Mouse (Mus musculus) CH12.LX (cell line): ENCODE data around the gene Usp30.

Experiments
- CTCF ChIP-seq, 2 experiments: IDR thresholded peaks in 1 of 2; conservative IDR thresholded peaks in 1 of 2; 2 replicates each; pipeline ENCODE4 v1.5.1; 2011 to 2012; ENCODE audit warnings: low read depth in 2 of 2, low read length in 2 of 2, improper control_type of control experiment in 1 of 2, inconsistent platforms in 1 of 2, mild to moderate bottlenecking in 1 of 2, moderate library complexity in 1 of 2
- ETS1 ChIP-seq: conservative IDR thresholded peaks from 2 replicates; pipeline ENCODE4 v1.6.1; 2012; ENCODE audit warnings: low read depth, mild to moderate bottlenecking, inconsistent platforms, low read length, improper control_type of control experiment, moderate library complexity
- MAFK ChIP-seq: IDR thresholded peaks from 2 replicates; pipeline ENCODE4 v1.6.1; 2011; ENCODE audit warnings: low read length, improper control_type of control experiment; ENCODE audit not compliant: insufficient replicate concordance
- MAX ChIP-seq: IDR thresholded peaks from 2 replicates; pipeline ENCODE4 v1.6.1; 2011; ENCODE audit warnings: low read length, improper control_type of control experiment
- MXI1 ChIP-seq: IDR thresholded peaks from 2 replicates; pipeline ENCODE4 v1.6.1; 2011; ENCODE audit warnings: mild to moderate bottlenecking, low read depth, low read length, improper control_type of control experiment
- MYC ChIP-seq: IDR thresholded peaks from 2 replicates; pipeline ENCODE4 v1.6.1; 2011; ENCODE audit warnings: low read depth, mild to moderate bottlenecking, improper control_type of control experiment, low read length
- POLR2A ChIP-seq: IDR thresholded peaks from 2 replicates; pipeline ENCODE4 v1.6.1; 2011; ENCODE audit warnings: low read depth, mild to moderate bottlenecking, improper control_type of control experiment, low read length
- POLR2AphosphoS2 ChIP-seq: IDR thresholded peaks from 2 replicates; pipeline ENCODE4 v1.6.1; 2011; ENCODE audit warnings: low read depth, low read length, improper control_type of control experiment
- UBTF ChIP-seq: IDR thresholded peaks from 2 replicates; pipeline ENCODE4 v1.6.1; 2012; ENCODE audit warnings: low read depth, mild to moderate bottlenecking, inconsistent platforms, low read length, improper control_type of control experiment, moderate library complexity
- USF1 ChIP-seq: IDR thresholded peaks from 2 replicates; pipeline ENCODE4 v1.6.1; 2014; ENCODE audit warnings: low read depth, mild to moderate bottlenecking, inconsistent platforms, low read length, improper control_type of control experiment

DNA sequence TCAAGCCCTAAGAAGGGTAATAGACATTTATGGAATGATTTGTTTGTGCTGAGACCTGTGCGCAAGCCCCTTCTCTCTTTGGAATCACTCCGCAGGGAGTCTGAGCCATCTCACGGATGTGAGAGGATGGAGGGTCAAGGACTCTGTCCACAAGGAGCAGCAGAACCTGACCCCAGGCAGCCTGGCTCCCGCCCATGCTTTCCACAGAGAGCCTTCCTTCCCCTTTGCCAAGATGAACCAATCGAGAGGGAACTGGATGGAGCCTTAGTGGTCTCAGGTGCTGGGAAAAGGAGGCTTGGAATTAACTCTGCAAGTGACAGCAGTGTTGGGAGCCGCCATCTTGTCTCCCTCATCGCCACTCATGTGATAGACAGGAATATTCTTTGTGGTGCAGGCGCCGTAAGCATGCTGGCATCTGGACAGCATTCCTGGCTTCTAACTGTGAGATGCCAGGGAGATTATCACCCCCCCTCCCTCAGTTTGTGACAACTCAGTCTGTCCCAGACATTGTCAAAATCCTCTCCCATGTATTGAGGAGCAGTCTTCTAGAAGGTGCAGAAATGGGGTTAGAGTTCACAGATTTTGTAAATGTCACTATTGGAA lies 8.0 kb upstream of the Usp30 start:
- TF ChIP-seq CTCF (conservative IDR thresholded peaks at IDR 0.05 in 1 of 2, IDR thresholded peaks at IDR 0.05 in 1 of 2; ENCODE audit: low read depth in 2 of 2, low read length in 2 of 2) (no peak), MYC (no peak), ETS1 (no peak), POLR2A (no peak), MAFK (no peak), MXI1 (no peak), USF1 (no peak), UBTF (no peak), POLR2AphosphoS2 (no peak), MAX (no peak)
